In genomic region chr9:41327561-41327960, GRCm38 (mm10) we compare ENCODE assay signal across 7 mouse cellular contexts.
DNase-seq lines count a peak whose midpoint lies in the region; ATAC-seq and TF ChIP-seq lines count a peak whose summit lies in the region.

No protein-coding gene starts in this region.

- H3K27ac ChIP-seq in layer of hippocampus, adult 2 months: no peak overlapping the region
- peak overlapping the region; percentile 80 for H3K27ac ChIP-seq in embryonic facial prominence, embryonic 14.5 days (replicated peaks; ENCODE audit: low read depth, low read length)
- peak overlapping the region; percentile 76 for H3K27ac ChIP-seq in hindbrain, embryonic 15.5 days (replicated peaks)
- H3K27ac ChIP-seq in neural tube, embryonic 15.5 days (replicated peaks): no peak overlapping the region

- no peaks in the 10 kb centered on the region for H3K36me3 ChIP-seq in embryonic facial prominence, embryonic 14.5 days (ENCODE audit: control insufficient read depth, insufficient read depth, low read length)
- no peaks in the 10 kb centered on the region for H3K36me3 ChIP-seq in hindbrain, embryonic 15.5 days
- no peaks in the 10 kb centered on the region for H3K36me3 ChIP-seq in neural tube, embryonic 15.5 days

- no peak for ATAC-seq in embryonic facial prominence, embryonic 14.5 days (ENCODE audit: low read depth)
- no peak for ATAC-seq in hindbrain, embryonic 15.5 days (ENCODE audit: low FRiP score, low read depth)
- no peak for ATAC-seq in neural tube, embryonic 15.5 days (ENCODE audit: low FRiP score)

- TF ChIP-seq CTCF in layer of hippocampus, adult 2 months (conservative IDR thresholded peaks at IDR 0.05): no peak

- peaks cover 22% of the 10 kb centered on the region for H3K4me1 ChIP-seq in embryonic facial prominence, embryonic 14.5 days (ENCODE audit: control insufficient read depth, insufficient read depth, low read length)
- H3K4me1 ChIP-seq in hindbrain, embryonic 15.5 days (replicated peaks): peaks cover 37% of the 10 kb centered on the region
- peaks cover 31% of the 10 kb centered on the region for H3K4me1 ChIP-seq in neural tube, embryonic 15.5 days

- WGBS in embryonic facial prominence, embryonic 14.5 days: 21% methylated on average over 1 of the region's 1 CpGs
- 7% methylated on average over 1 of the region's 1 CpGs for WGBS in hindbrain, embryonic 15.5 days
- WGBS in neural tube, embryonic 15.5 days: 14% methylated on average over 1 of the region's 1 CpGs

- DNase-seq in layer of hippocampus, adult 2 months (ENCODE audit: low spot score in 2 of 2): no peak
- DNase-seq in layer of hippocampus, adult 8-10 months (ENCODE audit: low spot score in 2 of 2): no peak
- peak; percentile 71 for DNase-seq in embryonic facial prominence, embryonic 14.5 days (ENCODE audit: low spot score)
- DNase-seq in cerebellum, postnatal 14 days: no peak
- DNase-seq in right cerebral cortex, postnatal 14 days: no peak

- no peaks in the 10 kb centered on the region for H3K9me3 ChIP-seq in embryonic facial prominence, embryonic 14.5 days (ENCODE audit: control insufficient read depth, low read length)
- no peaks in the 10 kb centered on the region for H3K9me3 ChIP-seq in hindbrain, embryonic 15.5 days
- no peaks in the 10 kb centered on the region for H3K9me3 ChIP-seq in neural tube, embryonic 15.5 days (replicated peaks)

- no peak overlapping the region for H3K9ac ChIP-seq in embryonic facial prominence, embryonic 14.5 days (ENCODE audit: low read depth, low read length)
- no peak overlapping the region for H3K9ac ChIP-seq in hindbrain, embryonic 15.5 days
- H3K9ac ChIP-seq in neural tube, embryonic 15.5 days (replicated peaks): no peak overlapping the region

- peak overlapping the region; percentile 15; the same call in 1 of the 2 replicates for H3K4me3 ChIP-seq in layer of hippocampus, adult 2 months
- peak overlapping the region; percentile 13; the same call in 1 of the 2 replicates for H3K4me3 ChIP-seq in embryonic facial prominence, embryonic 14.5 days (ENCODE audit: low read depth, low read length)
- H3K4me3 ChIP-seq in hindbrain, embryonic 15.5 days: 0 out of 2 replicates have a peak overlapping the region, but pooled peaks have one; percentile 23
- H3K4me3 ChIP-seq in neural tube, embryonic 15.5 days (replicated peaks): no peak overlapping the region

- H3K27me3 ChIP-seq in embryonic facial prominence, embryonic 14.5 days (replicated peaks; ENCODE audit: control insufficient read depth, insufficient read depth, low read length): no peaks in the 10 kb centered on the region
- no peaks in the 10 kb centered on the region for H3K27me3 ChIP-seq in hindbrain, embryonic 15.5 days
- no peaks in the 10 kb centered on the region for H3K27me3 ChIP-seq in neural tube, embryonic 15.5 days (replicated peaks)

- H3K4me2 ChIP-seq in embryonic facial prominence, embryonic 14.5 days (ENCODE audit: low read depth, low read length): peak overlapping the region; percentile 43
- H3K4me2 ChIP-seq in hindbrain, embryonic 15.5 days: peak overlapping the region; percentile 45
- peak overlapping the region; percentile 41; the same call in 1 of the 2 replicates for H3K4me2 ChIP-seq in neural tube, embryonic 15.5 days

Comparison
In these comparisons a context has a peak if more than half of its experiments do, and no peak if none do; other contexts are left out.
1. H3K27ac ChIP-seq: peak in embryonic facial prominence, embryonic 14.5 days (single experiment) and hindbrain, embryonic 15.5 days (single experiment); none in layer of hippocampus, adult 2 months (single experiment) and neural tube, embryonic 15.5 days (single experiment).
2. Peak in every context shown above with its lines, with median percentiles within 50 percentile points of each other: H3K4me2 ChIP-seq.